Comparison of ENCODE assay signal across 9 mouse cellular contexts in the genomic region with DNA sequence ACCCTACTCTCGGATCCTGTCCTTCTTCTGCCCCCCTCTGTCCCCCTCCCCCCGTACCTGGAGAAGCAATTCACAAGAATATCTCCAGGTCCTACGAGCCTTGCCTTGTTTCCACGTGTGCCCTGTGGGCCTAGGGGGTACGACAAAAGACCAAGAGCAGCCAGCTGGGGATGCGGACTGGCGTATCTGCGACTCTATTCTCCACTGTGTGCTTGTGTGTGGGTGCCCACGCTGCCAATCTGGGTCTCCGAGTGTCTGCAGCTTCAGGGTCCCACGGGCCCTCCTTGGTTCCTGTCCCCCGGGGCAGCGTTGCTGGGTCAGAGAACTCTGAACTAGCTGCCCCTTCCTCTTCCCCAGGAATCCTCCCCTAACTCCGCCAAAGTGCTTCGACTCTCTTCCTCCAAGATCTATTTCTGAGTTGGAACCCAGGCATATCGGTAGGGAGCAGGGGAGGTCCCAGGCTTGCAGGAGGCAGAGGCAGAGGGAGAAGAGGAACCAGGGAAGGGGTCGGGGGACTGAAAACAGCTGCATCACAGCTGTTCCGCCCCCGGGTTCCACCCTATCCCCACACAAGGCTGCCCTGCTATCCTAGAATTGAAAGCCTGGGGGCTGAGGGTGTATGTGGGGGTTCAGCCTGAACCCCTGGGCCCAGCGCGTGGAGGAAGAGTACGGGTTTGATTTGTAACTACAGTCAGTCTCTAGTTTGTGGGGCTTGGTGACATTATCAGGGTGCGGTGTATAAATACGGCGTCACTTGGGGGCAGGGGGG. TPM values are rescaled to one million over a fixed set of nuclear protein-coding genes. Genes with fewer than 3 reads are reported as not detected.
DNase-seq lines count a peak whose midpoint lies in the region; ATAC-seq lines count a peak whose summit lies in the region.
"Had no signal": no experiment of that assay in that cellular context is flagged by ENCODE, and none has a peak within 500 bp of the region (broad histone marks: within the 10 kb centered on the region; RNA-seq: fewer than 3 reads in every experiment).

No protein-coding gene starts in this region.

- H3K4me2 ChIP-seq in hindbrain, embryonic 11.5 days (replicated peaks; ENCODE audit: low read depth, low read length) = no peak overlapping the region
- no peak overlapping the region for H3K4me2 ChIP-seq in embryonic facial prominence, embryonic 11.5 days (ENCODE audit: low read depth, low read length)
- H3K4me2 ChIP-seq in forebrain, embryonic 15.5 days (replicated peaks) = peak overlapping the region; percentile 99
- peak overlapping the region; percentile 82; the same call in 1 of the 2 replicates for H3K4me2 ChIP-seq in midbrain, embryonic 12.5 days (replicated peaks)

- no peak for ATAC-seq in hindbrain, embryonic 11.5 days (ENCODE audit: low FRiP score)
- ATAC-seq in embryonic facial prominence, embryonic 11.5 days (replicated peaks; ENCODE audit: insufficient number of reproducible peaks, low FRiP score, low TSS enrichment, low read depth) = no peak
- no peak for ATAC-seq in forebrain, embryonic 15.5 days (replicated peaks)
- no peak for ATAC-seq in midbrain, embryonic 12.5 days (ENCODE audit: low FRiP score, low read depth)
- ATAC-seq in CD4-positive, CD25-positive, alpha-beta regulatory T cell, adult 4 months = no peak

- H3K27ac ChIP-seq in hindbrain, embryonic 10.5 days = peak overlapping the region; percentile 23; the same call in 1 of the 2 replicates
- H3K27ac ChIP-seq in hindbrain, embryonic 11.5 days (ENCODE audit: low read depth, low read length) = no peak overlapping the region
- H3K27ac ChIP-seq in embryonic facial prominence, embryonic 11.5 days (replicated peaks; ENCODE audit: low read depth, low read length) = no peak overlapping the region
- H3K27ac ChIP-seq in forebrain, embryonic 15.5 days (replicated peaks) = no peak overlapping the region
- H3K27ac ChIP-seq in midbrain, embryonic 12.5 days (replicated peaks) = no peak overlapping the region

- H3K4me3 ChIP-seq in hindbrain, embryonic 10.5 days = 0 out of 2 replicates have a peak overlapping the region, but pooled peaks have one; percentile 65
- H3K4me3 ChIP-seq in hindbrain, embryonic 11.5 days (ENCODE audit: low read depth, low read length) = no peak overlapping the region
- H3K4me3 ChIP-seq in embryonic facial prominence, embryonic 11.5 days (ENCODE audit: low read depth, low read length) = no peak overlapping the region
- peak overlapping the region; percentile 71 for H3K4me3 ChIP-seq in forebrain, embryonic 15.5 days
- H3K4me3 ChIP-seq in midbrain, embryonic 12.5 days = no peak overlapping the region

- no peaks in the 10 kb centered on the region for H3K36me3 ChIP-seq in hindbrain, embryonic 10.5 days
- no peaks in the 10 kb centered on the region for H3K36me3 ChIP-seq in hindbrain, embryonic 11.5 days (ENCODE audit: control insufficient read depth, insufficient read depth, low read length)
- no peaks in the 10 kb centered on the region for H3K36me3 ChIP-seq in embryonic facial prominence, embryonic 11.5 days (replicated peaks; ENCODE audit: control insufficient read depth, insufficient read depth, low read depth, low read length)
- H3K36me3 ChIP-seq in forebrain, embryonic 15.5 days = no peaks in the 10 kb centered on the region
- H3K36me3 ChIP-seq in midbrain, embryonic 12.5 days = no peaks in the 10 kb centered on the region

- H3K27me3 ChIP-seq in hindbrain, embryonic 10.5 days (ENCODE audit: insufficient read depth, poor library complexity, severe bottlenecking) = peaks cover 83% of the 10 kb centered on the region
- peaks cover 29% of the 10 kb centered on the region for H3K27me3 ChIP-seq in hindbrain, embryonic 11.5 days (ENCODE audit: control insufficient read depth, insufficient read depth, low read length)
- peaks cover 18% of the 10 kb centered on the region for H3K27me3 ChIP-seq in embryonic facial prominence, embryonic 11.5 days (ENCODE audit: control insufficient read depth, insufficient read depth, low read length)
- H3K27me3 ChIP-seq in forebrain, embryonic 15.5 days = peaks cover 7% of the 10 kb centered on the region; the same call in 1 of the 2 replicates
- H3K27me3 ChIP-seq in midbrain, embryonic 12.5 days = peaks cover 77% of the 10 kb centered on the region

- no peak for DNase-seq in hindbrain, embryonic 10.5 days (ENCODE audit: low spot score)
- no peak for DNase-seq in hindbrain, embryonic 11.5 days (ENCODE audit: low spot score)
- no peak for DNase-seq in embryonic facial prominence, embryonic 11.5 days (ENCODE audit: low spot score)
- DNase-seq in frontal cortex, postnatal 25 days (ENCODE audit: low spot score in 2 of 2) = no peak
- DNase-seq in frontal cortex, postnatal 10 days (ENCODE audit: low spot score in 2 of 2) = no peak
- DNase-seq: layer of hippocampus, postnatal 36 days had no signal

- H3K9ac ChIP-seq in hindbrain, embryonic 11.5 days (ENCODE audit: low read depth, low read length) = no peak overlapping the region
- 0 out of 2 replicates have a peak overlapping the region, but pooled peaks have one; percentile 11 for H3K9ac ChIP-seq in embryonic facial prominence, embryonic 11.5 days (replicated peaks; ENCODE audit: low read length)
- H3K9ac ChIP-seq in forebrain, embryonic 15.5 days (replicated peaks) = peak overlapping the region; percentile 87; the same call in 1 of the 2 replicates
- H3K9ac ChIP-seq in midbrain, embryonic 12.5 days (replicated peaks) = no peak overlapping the region

- WGBS in hindbrain, embryonic 10.5 days = 57% methylated on average over 25 of the region's 25 CpGs
- 59% methylated on average over 24 of the region's 25 CpGs for WGBS in hindbrain, embryonic 11.5 days
- 56% methylated on average over 25 of the region's 25 CpGs for WGBS in embryonic facial prominence, embryonic 11.5 days
- 65% methylated on average over 25 of the region's 25 CpGs for WGBS in forebrain, embryonic 15.5 days
- WGBS in midbrain, embryonic 12.5 days = 62% methylated on average over 25 of the region's 25 CpGs

- H3K9me3 ChIP-seq in hindbrain, embryonic 10.5 days = no peaks in the 10 kb centered on the region
- H3K9me3 ChIP-seq in hindbrain, embryonic 11.5 days (ENCODE audit: control insufficient read depth, low read length) = no peaks in the 10 kb centered on the region
- H3K9me3 ChIP-seq in embryonic facial prominence, embryonic 11.5 days (replicated peaks; ENCODE audit: control insufficient read depth, low read length) = no peaks in the 10 kb centered on the region
- H3K9me3 ChIP-seq in forebrain, embryonic 15.5 days = no peaks in the 10 kb centered on the region
- H3K9me3 ChIP-seq in midbrain, embryonic 12.5 days = no peaks in the 10 kb centered on the region

- peaks cover 70% of the 10 kb centered on the region for H3K4me1 ChIP-seq in hindbrain, embryonic 10.5 days (replicated peaks)
- H3K4me1 ChIP-seq in hindbrain, embryonic 11.5 days (replicated peaks; ENCODE audit: control insufficient read depth, insufficient read depth, low read length) = peaks cover 5% of the 10 kb centered on the region; the same call in 1 of the 2 replicates
- H3K4me1 ChIP-seq in embryonic facial prominence, embryonic 11.5 days (ENCODE audit: control insufficient read depth, insufficient read depth, low read length) = peaks cover 15% of the 10 kb centered on the region
- H3K4me1 ChIP-seq in forebrain, embryonic 15.5 days = peaks cover 51% of the 10 kb centered on the region
- H3K4me1 ChIP-seq in midbrain, embryonic 12.5 days = peaks cover 22% of the 10 kb centered on the region

RNA-seq across cellular contexts. Expression of a gene that starts 0.8 kb away (rescaled TPM):
- 0.47 and 1.2 TPM in 2 replicates for polyA plus RNA-seq in hindbrain, embryonic 10.5 days (2016; fragmentation: Nextera tagmentation; extraction: Ambion mirVana)
- polyA plus RNA-seq in hindbrain, embryonic 11.5 days (2014; fragmentation: Nextera tagmentation; extraction: Ambion mirVana) = 0.32 and 0.43 TPM in 2 replicates
- 0.43 and 0.77 TPM in 2 replicates for polyA plus RNA-seq in embryonic facial prominence, embryonic 11.5 days (2014; fragmentation: Nextera tagmentation; extraction: Ambion mirVana)
- 2.0 and 2.4 TPM in 2 replicates for polyA plus RNA-seq in forebrain, embryonic 15.5 days (2015; fragmentation: Nextera tagmentation; extraction: Ambion mirVana)
- 0.37 and 0.63 TPM in 2 replicates for polyA plus RNA-seq in midbrain, embryonic 12.5 days (2016; fragmentation: Nextera tagmentation; extraction: Ambion mirVana)
- polyA plus RNA-seq in CD4-positive, CD25-positive, alpha-beta regulatory T cell, adult 4 months (2017; shearing (Covaris generic)) = not detected

RNA-seq across cellular contexts. Expression of a gene that starts 1.6 kb away (rescaled TPM):
- polyA plus RNA-seq in hindbrain, embryonic 10.5 days (2016; fragmentation: Nextera tagmentation; extraction: Ambion mirVana) = 3.5 and 3.8 TPM in 2 replicates
- 2.4 and 2.8 TPM in 2 replicates for polyA plus RNA-seq in hindbrain, embryonic 11.5 days (2014; fragmentation: Nextera tagmentation; extraction: Ambion mirVana)
- 3.5 and 3.8 TPM in 2 replicates for polyA plus RNA-seq in embryonic facial prominence, embryonic 11.5 days (2014; fragmentation: Nextera tagmentation; extraction: Ambion mirVana)
- polyA plus RNA-seq in forebrain, embryonic 15.5 days (2015; fragmentation: Nextera tagmentation; extraction: Ambion mirVana) = 15.8 and 16.4 TPM in 2 replicates
- 2.8 and 3.5 TPM in 2 replicates for polyA plus RNA-seq in midbrain, embryonic 12.5 days (2016; fragmentation: Nextera tagmentation; extraction: Ambion mirVana)
- not detected for polyA plus RNA-seq in CD4-positive, CD25-positive, alpha-beta regulatory T cell, adult 4 months (2017; shearing (Covaris generic))

RNA-seq across cellular contexts. Expression of a gene that starts 25.7 kb away (rescaled TPM):
- polyA plus RNA-seq in hindbrain, embryonic 10.5 days (2016; fragmentation: Nextera tagmentation; extraction: Ambion mirVana) = 3.8 and 6.6 TPM in 2 replicates
- polyA plus RNA-seq in hindbrain, embryonic 11.5 days (2014; fragmentation: Nextera tagmentation; extraction: Ambion mirVana) = 2.1 and 2.7 TPM in 2 replicates
- 2.8 and 3.1 TPM in 2 replicates for polyA plus RNA-seq in embryonic facial prominence, embryonic 11.5 days (2014; fragmentation: Nextera tagmentation; extraction: Ambion mirVana)
- 1.3 and 1.4 TPM in 2 replicates for polyA plus RNA-seq in forebrain, embryonic 15.5 days (2015; fragmentation: Nextera tagmentation; extraction: Ambion mirVana)
- 1.1 and 1.8 TPM in 2 replicates for polyA plus RNA-seq in midbrain, embryonic 12.5 days (2016; fragmentation: Nextera tagmentation; extraction: Ambion mirVana)
- 1 to 10 TPM; 3.3 to 4.3 TPM for polyA plus RNA-seq in CD4-positive, CD25-positive, alpha-beta regulatory T cell, adult 4 months (2017; shearing (Covaris generic))

Comparison
In these comparisons a context has a peak if more than half of its experiments do, and no peak if none do; other contexts are left out.
1. H3K4me3 ChIP-seq: peak in hindbrain, embryonic 10.5 days (single experiment) and forebrain, embryonic 15.5 days (single experiment); none in hindbrain, embryonic 11.5 days (single experiment), embryonic facial prominence, embryonic 11.5 days (single experiment) and midbrain, embryonic 12.5 days (single experiment).
2. H3K4me2 ChIP-seq: peak in forebrain, embryonic 15.5 days (single experiment) and midbrain, embryonic 12.5 days (single experiment); none in hindbrain, embryonic 11.5 days (single experiment) and embryonic facial prominence, embryonic 11.5 days (single experiment).
3. H3K9ac ChIP-seq: peak in embryonic facial prominence, embryonic 11.5 days (single experiment) and forebrain, embryonic 15.5 days (single experiment); none in hindbrain, embryonic 11.5 days (single experiment) and midbrain, embryonic 12.5 days (single experiment).